Mouse (Mus musculus) liver, adult 2 months (tissue): ENCODE measurements around the gene Eif2ak2. TPM values are rescaled to one million over a fixed set of nuclear protein-coding genes. Genes with fewer than 3 reads are reported as not detected.

Experiments
- DNase-seq: peaks from one replicate; pipeline ENCODE4 v3.0.0-alpha.2; 2011; ENCODE audit warnings: low read depth, low spot score; ENCODE audit errors: extremely low read depth
- H3K27ac ChIP-seq: fragments of 200-500 bp; replicated peaks from 2 replicates; pipeline ENCODE4 v1.5.1; 2012; ENCODE audit warnings: low read depth, mild to moderate bottlenecking, control low read depth, inconsistent platforms, low read length; ENCODE audit not compliant: insufficient read depth
- H3K27me3 ChIP-seq: fragments of 200-500 bp; 2 replicates; pipeline ENCODE4 v1.6.1; 2012; ENCODE audit warnings: mild to moderate bottlenecking, moderate library complexity, low read length, inconsistent platforms; ENCODE audit not compliant: control insufficient read depth, insufficient read depth
- H3K36me3 ChIP-seq: fragments of 200-500 bp; 2 replicates; pipeline ENCODE4 v1.6.1; 2012; ENCODE audit warnings: low read length, inconsistent platforms; ENCODE audit not compliant: control insufficient read depth, insufficient read depth
- H3K4me1 ChIP-seq: fragments of 200-500 bp; 2 replicates; pipeline ENCODE4 v1.6.1; 2011; ENCODE audit warnings: low read length; ENCODE audit not compliant: control insufficient read depth, insufficient read depth
- H3K4me3 ChIP-seq: fragments of 200-500 bp; 2 replicates; pipeline ENCODE4 v1.5.1; 2011; ENCODE audit warnings: low read depth, mild to moderate bottlenecking, control low read depth, low read length, moderate library complexity; ENCODE audit not compliant: insufficient read depth
- H3K79me2 ChIP-seq: fragments of 200-500 bp; 2 replicates; pipeline ENCODE4 v1.6.1; 2012; ENCODE audit warnings: inconsistent platforms, mild to moderate bottlenecking, low read length, moderate library complexity; ENCODE audit not compliant: control insufficient read depth, insufficient read depth
- H3K9ac ChIP-seq: fragments of 200-500 bp; 2 replicates; pipeline ENCODE4 v1.6.1; 2012; ENCODE audit warnings: low read depth, mild to moderate bottlenecking, control low read depth, inconsistent platforms, low read length
- CTCF ChIP-seq: fragments of 200-500 bp; IDR thresholded peaks from 2 replicates; pipeline ENCODE4 v1.5.1; 2011; ENCODE audit warnings: low read depth, low read length, control low read depth
- POLR2A ChIP-seq: fragments of 200-500 bp; IDR thresholded peaks from 2 replicates; pipeline ENCODE4 v1.6.1; 2011; ENCODE audit warnings: low read length, control low read depth; ENCODE audit not compliant: insufficient read depth; ENCODE audit errors: extremely low read depth
- WGBS: fragments of 180-500 bp; shearing (Covaris S2); methylation state at CpG from one replicate; pipeline ENCODE4 v1.1.7; 2018; 5-methylcytosine and 5-hydroxymethylcytosine counted together
- polyA plus RNA-seq: library from polyadenylated mRNA; depleted of rRNA; stranded (reverse); fragments of >200 nt; gene quantifications from 2 replicates; pipeline ENCODE4 v1.2.3, GENCODE M21; 2012
- total RNA-seq: library from RNA; depleted of rRNA; stranded (reverse); fragments of >200 nt; gene quantifications from 2 replicates; pipeline ENCODE4 v1.2.3, GENCODE M21; 2014

Gene Eif2ak2
- total and polyA plus RNA-seq, 2 experiments: 2.3 to 15.3 TPM

GRCm38 (mm10) chr17:78912861-78913281 lies 30.5 kb upstream of the Eif2ak2 start:
- Histone ChIP-seq H3K27me3 (no peaks in the 10 kb centered on the region; the same call in 1 of the 2 replicates), H3K9ac (no peak overlapping the region), H3K4me1 (peaks cover 6% of the 10 kb centered on the region), H3K4me3 (no peak overlapping the region), H3K36me3 (no peaks in the 10 kb centered on the region), H3K27ac (no peak overlapping the region), H3K79me2 (no peaks in the 10 kb centered on the region)
- no peak for DNase-seq
- WGBS: 33% methylated on average over 6 of the region's 6 CpGs
- TF ChIP-seq POLR2A (no peak), CTCF (no peak)

DNA sequence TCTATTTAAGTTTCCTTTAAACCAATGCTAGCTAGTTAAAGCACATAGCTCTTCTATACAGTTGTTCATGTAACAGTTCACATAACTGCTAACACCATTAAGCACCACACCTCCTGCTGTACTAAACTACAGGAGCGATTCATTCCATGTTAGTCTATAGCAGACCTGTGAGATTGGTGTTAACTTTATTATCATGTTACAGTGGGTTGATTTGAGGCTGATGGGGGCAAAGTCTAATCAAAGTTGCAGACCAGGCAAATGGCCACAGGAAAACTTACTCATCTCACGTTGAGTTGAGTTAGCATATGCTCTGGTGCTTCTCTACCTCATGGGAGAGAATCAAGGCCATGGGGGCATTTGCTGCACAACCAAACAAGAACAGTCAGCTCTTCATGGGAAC lies 27.0 kb upstream of the Eif2ak2 start:
- no peak overlapping the region for H3K27ac ChIP-seq
- H3K9ac ChIP-seq: no peak overlapping the region
- H3K79me2 ChIP-seq: no peaks in the 10 kb centered on the region
- no peaks in the 10 kb centered on the region for H3K36me3 ChIP-seq
- WGBS: 69% methylated on average over 2 of the region's 2 CpGs
- TF ChIP-seq POLR2A (no peak), CTCF (no peak)
- H3K4me1 ChIP-seq: no peaks in the 10 kb centered on the region; the same call in 1 of the 2 replicates
- no peak overlapping the region for H3K4me3 ChIP-seq
- no peaks in the 10 kb centered on the region; the same call in 1 of the 2 replicates for H3K27me3 ChIP-seq
- DNase-seq: no peak

- Histone ChIP-seq H3K36me3 (no peaks in the 10 kb centered on the region), H3K27ac (no peak within 1 kb of the TSS), H3K4me3 (no peak within 1 kb of the TSS), H3K4me1 (no peaks in the 10 kb centered on the region), H3K27me3 (no peaks in the 10 kb centered on the region; the same call in 1 of the 2 replicates), H3K79me2 (no peaks in the 10 kb centered on the region), H3K9ac (no peak within 1 kb of the TSS)
- TF ChIP-seq POLR2A (no peak), CTCF (no peak)
- 89% methylated on average over 5 of the region's 5 CpGs for WGBS
- DNase-seq: no peak
Observed at GRCm38 (mm10) chr17:78906892-78907291, 24.5 kb upstream of the Eif2ak2 start, which contains the start of gene Sult6b1. Sult6b1 (minus strand) TSS chr17:78906992.

DNA sequence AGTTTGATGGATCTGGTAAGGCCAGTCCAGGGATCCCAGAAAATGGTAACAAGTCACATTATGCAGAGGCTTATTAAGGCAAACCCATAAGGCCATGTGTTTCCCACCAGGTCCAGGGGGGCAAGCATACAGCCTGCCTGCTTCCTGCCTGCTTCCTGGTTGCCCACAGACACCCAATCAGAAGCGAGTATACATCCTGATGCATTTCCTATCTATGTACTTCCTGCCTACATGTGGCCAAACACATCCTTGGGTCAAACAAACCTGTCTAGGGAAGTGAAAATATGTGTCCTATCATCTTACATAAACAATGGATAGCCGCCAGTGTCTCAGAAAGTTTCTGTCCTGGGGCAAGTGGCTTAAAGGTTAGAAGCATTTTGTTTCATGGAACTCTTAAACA lies 20.8 kb upstream of the Eif2ak2 start:
- H3K4me1 ChIP-seq: no peaks in the 10 kb centered on the region
- no peak overlapping the region for H3K27ac ChIP-seq
- no peak for DNase-seq
- no peaks in the 10 kb centered on the region for H3K27me3 ChIP-seq
- no peak overlapping the region for H3K9ac ChIP-seq
- TF ChIP-seq CTCF (no peak), POLR2A (no peak)
- no peaks in the 10 kb centered on the region for H3K79me2 ChIP-seq
- no peaks in the 10 kb centered on the region for H3K36me3 ChIP-seq
- WGBS: 79% methylated on average over 2 of the region's 2 CpGs
- H3K4me3 ChIP-seq: no peak overlapping the region

GRCm38 (mm10) chr17:78895394-78895793 lies 13.0 kb upstream of the Eif2ak2 start:
- WGBS: 30% methylated on average over 8 of the region's 8 CpGs
- Histone ChIP-seq H3K36me3 (no peaks in the 10 kb centered on the region), H3K79me2 (no peaks in the 10 kb centered on the region), H3K27me3 (no peaks in the 10 kb centered on the region), H3K4me3 (no peak overlapping the region), H3K4me1 (no peaks in the 10 kb centered on the region), H3K27ac (no peak overlapping the region), H3K9ac (no peak overlapping the region)
- DNase-seq: peak; percentile 43
- TF ChIP-seq CTCF (peak; percentile 66), POLR2A (no peak)

- DNase-seq: no peak
- no peaks in the 10 kb centered on the region for H3K79me2 ChIP-seq
- H3K27ac ChIP-seq: no peak overlapping the region
- H3K9ac ChIP-seq: no peak overlapping the region
- no peaks in the 10 kb centered on the region for H3K36me3 ChIP-seq
- no peaks in the 10 kb centered on the region for H3K4me1 ChIP-seq
- no peaks in the 10 kb centered on the region for H3K27me3 ChIP-seq
- H3K4me3 ChIP-seq: no peak overlapping the region
- WGBS: 68% methylated on average over 7 of the region's 7 CpGs
- TF ChIP-seq CTCF: no peak
- no peak for TF ChIP-seq POLR2A
Observed at GRCm38 (mm10) chr17:78894991-78895390, 12.6 kb upstream of the Eif2ak2 start.
